Mouse (Mus musculus): Measurements from ENCODE around the gene Golga5. TPM values are rescaled to one million over a fixed set of nuclear protein-coding genes. Genes with fewer than 3 reads are reported as not detected.
"Not testable (repeated sequence)": the region's sequence is repeated elsewhere in the genome, so short reads cannot be mapped to it uniquely, and the experiment has no call there.

The Golga5 gene
- total RNA-seq, 2 experiments from 2014 or later: 21.6 to 22.7 TPM

- no peak for DNase-seq (ENCODE audit: low spot score in 2 of 2)
Observed at GRCm38 (mm10) chr12:102443676-102444075, 25.3 kb upstream of the Golga5 start.

GRCm38 (mm10) chr12:102445436-102445835 is 23.5 kb upstream of the Golga5 start:
- DNase-seq (ENCODE audit: low spot score in 2 of 2): no peak

DNA sequence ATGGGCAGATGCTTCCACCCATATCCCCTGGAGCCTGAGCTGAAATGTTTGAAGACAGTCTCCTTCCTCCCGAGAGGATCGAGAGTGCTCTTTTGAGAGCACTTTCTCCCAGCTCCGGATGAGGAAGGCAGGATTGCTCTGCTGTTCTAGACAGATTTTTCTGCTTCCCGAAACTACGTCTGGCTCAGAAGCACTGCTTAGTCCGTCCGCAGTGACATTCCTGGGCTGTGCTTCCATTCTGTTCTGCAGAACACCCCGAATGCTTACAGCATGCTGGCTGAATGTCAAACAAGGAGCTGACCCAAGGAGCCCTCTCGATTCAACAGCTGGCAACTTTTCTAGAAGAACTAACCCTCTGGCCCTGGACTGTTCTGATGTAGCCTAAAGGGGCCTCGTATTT is 18.5 kb upstream of the Golga5 start:
- DNase-seq (ENCODE audit: low spot score in 2 of 2): no peak

DNA sequence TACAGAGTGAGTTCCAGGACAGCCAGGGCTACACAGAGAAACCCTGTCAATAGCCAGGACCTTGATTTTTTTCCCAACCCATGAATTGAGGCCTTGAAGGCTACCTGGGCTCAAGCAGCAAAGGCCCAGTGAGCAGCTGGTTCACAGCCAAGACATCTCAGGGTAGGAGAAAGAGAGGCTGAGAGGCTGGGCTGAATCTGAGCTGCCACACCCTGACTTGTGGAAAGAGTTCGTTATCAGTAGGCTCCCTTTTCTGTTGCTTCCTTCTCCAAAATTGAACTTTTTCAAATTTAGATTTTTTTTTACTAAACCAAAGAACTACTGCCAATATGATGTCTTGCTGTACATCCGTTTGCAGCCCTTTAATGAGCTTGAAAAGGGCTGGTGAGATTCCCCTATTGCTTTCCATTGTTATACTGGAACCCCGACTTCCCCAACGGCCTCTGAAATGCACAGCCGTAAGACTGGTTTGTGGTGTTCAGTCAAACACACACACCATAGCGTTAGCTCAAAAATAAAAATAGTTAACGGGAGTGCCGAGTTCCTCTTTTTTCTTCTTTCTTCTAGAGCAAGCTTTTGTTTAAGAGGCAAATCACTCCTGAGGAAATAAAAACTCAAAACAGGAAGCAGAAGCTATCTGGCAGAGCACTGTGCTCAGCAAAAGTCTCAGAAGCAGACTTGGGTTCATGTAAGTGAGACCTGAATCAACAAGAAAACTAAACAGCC is 17.6 kb upstream of the Golga5 start:
- DNase-seq (ENCODE audit: low spot score in 2 of 2): no peak

DNA sequence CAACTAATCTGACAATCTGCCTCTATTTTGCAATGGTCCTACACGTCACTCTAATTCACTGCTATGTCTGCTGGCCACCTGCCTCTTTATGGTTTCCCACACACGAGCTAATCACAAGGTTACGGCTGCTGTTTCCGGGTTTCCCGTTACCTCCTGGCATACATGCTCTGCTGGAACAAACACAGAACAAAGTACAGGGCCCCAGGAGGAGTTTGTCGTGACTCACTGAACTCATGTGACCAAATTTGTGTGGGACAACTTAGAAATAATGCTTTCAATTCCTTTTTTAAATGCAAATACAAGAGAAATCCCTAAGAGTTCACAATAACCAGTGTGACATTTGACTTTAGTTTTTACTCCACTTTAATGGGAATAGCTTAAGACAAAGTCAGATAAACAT is 15.4 kb upstream of the Golga5 start:
- no peak for DNase-seq (ENCODE audit: low spot score in 2 of 2)

- DNase-seq (ENCODE audit: low spot score in 2 of 2): no peak
Observed at GRCm38 (mm10) chr12:102456467-102457193, 12.3 kb upstream of the Golga5 start.

- DNase-seq (ENCODE audit: low spot score in 2 of 2): no peak
Observed at GRCm38 (mm10) chr12:102460014-102460413, 8.9 kb upstream of the Golga5 start.

- DNase-seq (ENCODE audit: low spot score in 2 of 2): no peak
Observed at GRCm38 (mm10) chr12:102461177-102461576, 7.8 kb upstream of the Golga5 start.

GRCm38 (mm10) chr12:102464650-102465049 is 4.3 kb upstream of the Golga5 start:
- no peak for DNase-seq (ENCODE audit: low spot score in 2 of 2)

DNA sequence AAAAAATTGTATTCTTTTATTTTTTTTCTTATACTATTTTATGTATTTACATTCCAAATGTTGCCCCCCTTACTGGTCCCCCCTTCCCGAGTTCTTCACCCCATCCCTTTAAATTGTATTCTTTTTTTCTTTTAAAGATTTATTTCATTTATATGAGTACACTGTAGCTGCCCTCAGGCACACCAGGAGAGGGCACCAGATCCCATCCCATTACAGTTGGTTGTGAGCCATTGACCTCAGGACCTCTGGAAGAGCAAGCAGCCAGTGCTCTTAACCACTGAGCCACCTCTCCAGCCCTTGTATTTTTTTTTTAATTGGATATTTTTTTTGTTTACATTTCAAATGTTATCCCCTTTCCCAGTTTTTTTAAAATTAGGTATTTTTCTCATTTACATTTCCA is 799 bp upstream of the Golga5 start:
- DNase-seq (ENCODE audit: low spot score in 2 of 2): no peak

DNA sequence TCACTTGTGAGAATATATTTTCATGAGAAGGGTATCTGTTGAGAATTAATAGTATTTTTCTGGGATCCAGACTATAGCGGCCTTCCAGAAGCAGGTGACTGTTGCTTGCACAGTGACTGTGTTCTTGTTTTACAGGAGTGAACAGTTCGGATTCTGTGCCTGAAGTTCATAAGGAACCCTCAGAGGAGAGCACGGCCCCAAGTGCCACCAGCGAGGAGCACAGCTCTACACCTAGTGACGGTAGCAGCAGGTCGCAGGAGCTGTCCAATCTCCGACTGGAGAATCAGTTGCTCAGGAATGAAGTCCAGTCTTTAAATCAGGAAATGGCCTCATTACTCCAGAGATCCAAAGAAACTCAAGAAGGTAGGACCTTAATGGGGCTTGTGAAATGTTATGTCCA is 5.5 kb downstream of the Golga5 start:
- no peak for DNase-seq (ENCODE audit: low spot score in 2 of 2)

- DNase-seq (ENCODE audit: low spot score in 2 of 2): no peak
Observed at GRCm38 (mm10) chr12:102480481-102480880, 11.5 kb downstream of the Golga5 start.

GRCm38 (mm10) chr12:102484946-102485345 is 16.0 kb downstream of the Golga5 start:
- no peak for DNase-seq (ENCODE audit: low spot score in 2 of 2)

DNA sequence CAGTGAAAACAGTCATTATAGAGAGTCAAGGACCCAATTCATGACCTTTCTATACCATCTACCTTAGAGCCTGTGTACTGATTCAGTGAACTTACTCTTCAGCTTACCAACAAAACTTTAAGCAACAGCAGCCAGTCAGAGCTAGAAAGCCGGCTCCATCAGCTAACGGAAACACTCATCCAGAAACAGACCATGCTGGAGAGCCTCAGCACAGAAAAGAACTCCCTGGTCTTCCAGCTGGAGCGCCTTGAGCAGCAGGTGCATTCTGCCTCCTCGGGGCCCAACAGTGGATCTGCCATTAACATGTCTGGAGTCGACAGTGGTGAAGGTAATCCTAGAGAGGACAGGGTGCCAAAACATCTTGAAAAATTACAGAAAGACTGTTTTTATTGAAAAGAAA is 23.0 kb downstream of the Golga5 start:
- DNase-seq (ENCODE audit: low spot score in 2 of 2): no peak

DNA sequence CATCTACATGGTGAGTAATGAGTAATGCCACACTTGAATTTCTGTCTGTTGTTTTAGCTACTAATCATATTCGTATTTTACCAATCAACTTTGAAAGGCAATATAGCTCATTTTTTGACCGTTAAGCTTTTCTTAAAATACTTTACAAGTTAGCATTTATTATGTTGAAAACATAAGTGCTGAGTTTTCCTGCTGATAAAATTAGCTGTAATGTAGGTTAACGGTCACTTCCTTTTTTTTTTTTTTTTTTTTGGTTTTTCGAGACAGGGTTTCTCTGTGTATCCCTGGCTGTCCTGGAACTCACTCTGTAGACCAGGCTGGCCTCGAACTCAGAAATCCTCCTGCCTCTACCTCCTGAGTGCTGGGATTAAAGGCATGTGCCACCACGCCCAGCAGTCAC is 26.8 kb downstream of the Golga5 start:
- DNase-seq (ENCODE audit: low spot score in 2 of 2): not testable (repeated sequence)

GRCm38 (mm10) chr12:102497905-102498304 is 29.0 kb downstream of the Golga5 start:
- DNase-seq (ENCODE audit: low spot score in 2 of 2): no peak

- no peak for DNase-seq (ENCODE audit: low spot score in 2 of 2)
Observed at GRCm38 (mm10) chr12:102498726-102499125, 29.8 kb downstream of the Golga5 start.

DNA sequence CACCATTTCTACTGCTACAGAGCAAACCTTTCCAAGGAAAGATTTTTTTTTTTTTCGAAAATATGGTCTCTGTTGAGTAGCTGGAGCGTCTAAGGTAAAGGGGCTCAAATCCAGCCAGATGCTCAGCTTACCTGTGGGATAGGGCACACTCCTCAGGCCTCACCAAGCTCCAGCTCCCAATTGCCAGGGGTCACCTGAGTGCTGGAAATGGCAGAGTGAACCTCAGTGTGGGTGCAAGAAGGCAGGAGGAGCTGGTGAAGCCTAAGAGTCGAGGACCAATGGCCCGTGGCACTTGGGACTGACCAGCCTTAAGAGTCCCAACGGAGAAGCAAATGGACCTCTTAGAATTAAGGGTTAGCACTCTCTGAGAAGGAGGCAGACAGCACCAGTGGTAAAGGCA is 30.3 kb downstream of the Golga5 start:
- DNase-seq (ENCODE audit: low spot score in 2 of 2): no peak

DNA sequence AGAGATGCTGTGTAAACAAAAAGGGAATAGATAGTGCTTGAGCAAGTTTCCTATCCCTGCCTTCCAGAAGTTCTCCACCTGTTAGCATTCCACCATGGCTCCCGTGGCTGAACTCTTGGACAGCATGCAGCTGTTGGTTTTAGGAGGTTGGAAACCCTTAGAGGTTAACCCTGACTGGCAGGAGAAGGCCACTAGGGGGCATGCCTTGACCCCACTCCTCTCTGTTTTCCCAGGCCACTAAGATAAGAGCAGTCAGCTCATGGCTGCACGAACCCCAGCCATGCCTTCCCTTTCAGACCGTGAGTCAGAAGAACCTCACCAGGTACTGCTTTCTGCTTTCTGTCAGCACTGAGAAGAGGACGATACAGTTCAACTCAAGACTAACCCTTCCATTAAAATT is 30.8 kb downstream of the Golga5 start:
- DNase-seq (ENCODE audit: low spot score in 2 of 2): no peak

DNA sequence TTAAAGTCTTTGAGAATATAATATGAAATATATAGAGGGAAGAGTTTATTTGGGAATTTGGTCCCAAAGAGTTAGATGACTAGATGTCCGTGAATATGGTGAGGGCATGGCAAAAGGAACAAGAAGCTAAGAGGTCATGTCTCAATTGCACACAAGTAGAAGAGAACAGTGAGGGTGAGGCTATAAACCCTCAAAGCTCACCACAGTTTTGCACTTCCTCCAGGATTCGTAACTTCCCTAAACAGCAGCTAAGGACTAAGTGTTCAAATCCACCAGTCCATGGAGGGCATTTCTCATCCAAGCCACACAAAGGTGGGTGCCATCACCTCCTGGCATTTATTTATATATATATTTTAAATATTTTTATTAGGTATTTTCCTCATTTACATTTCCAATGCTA is 32.1 kb downstream of the Golga5 start:
- no peak for DNase-seq (ENCODE audit: low spot score in 2 of 2)

DNA sequence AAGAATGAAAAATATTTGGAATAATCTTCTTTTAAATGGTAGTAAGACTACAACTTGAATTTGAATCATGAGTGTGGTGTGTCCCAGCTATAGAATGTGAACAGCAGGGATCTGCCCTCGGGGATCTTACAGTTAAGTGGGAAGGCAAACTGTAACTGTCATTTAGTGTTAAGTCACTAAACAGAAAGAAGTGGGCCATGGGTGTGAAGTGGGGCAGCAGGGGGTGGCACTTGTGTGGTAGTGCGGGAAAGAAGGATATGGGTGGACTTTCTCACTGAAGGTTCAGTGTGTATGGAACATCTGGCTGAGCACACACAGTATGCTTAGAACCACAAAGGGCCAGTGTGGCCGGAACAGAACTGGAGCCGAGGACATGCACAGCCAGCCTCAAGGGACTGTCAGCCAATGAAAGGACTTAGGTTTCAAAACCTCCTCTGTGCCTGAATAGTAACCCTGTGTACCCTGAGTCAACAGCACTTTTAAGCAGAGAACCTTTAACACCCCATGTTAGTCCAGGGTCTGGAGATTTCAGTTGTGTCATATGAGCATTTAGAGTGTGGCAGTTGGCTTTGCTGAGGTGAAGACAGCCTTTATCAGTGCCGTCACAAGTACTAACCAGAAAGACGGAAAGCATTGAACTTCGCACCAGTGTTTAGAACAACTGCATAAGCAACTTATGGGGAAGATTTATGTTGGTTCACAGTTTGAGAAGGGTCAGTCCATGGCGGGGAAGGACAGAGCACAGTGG is 33.1 kb downstream of the Golga5 start:
- DNase-seq (ENCODE audit: low spot score in 2 of 2): no peak

- DNase-seq (ENCODE audit: low spot score in 2 of 2): no peak
Observed at GRCm38 (mm10) chr12:102505131-102505713, 36.3 kb downstream of the Golga5 start.

Measured in layer of hippocampus, postnatal 14 days (tissue).